Mouse (Mus musculus): ENCODE measurements around the gene Pank1. TPM values are rescaled to one million over a fixed set of nuclear protein-coding genes. Genes with fewer than 3 reads are reported as not detected.

Pank1 gene
- polyA plus RNA-seq, 1 experiment: 5.2 TPM

DNA sequence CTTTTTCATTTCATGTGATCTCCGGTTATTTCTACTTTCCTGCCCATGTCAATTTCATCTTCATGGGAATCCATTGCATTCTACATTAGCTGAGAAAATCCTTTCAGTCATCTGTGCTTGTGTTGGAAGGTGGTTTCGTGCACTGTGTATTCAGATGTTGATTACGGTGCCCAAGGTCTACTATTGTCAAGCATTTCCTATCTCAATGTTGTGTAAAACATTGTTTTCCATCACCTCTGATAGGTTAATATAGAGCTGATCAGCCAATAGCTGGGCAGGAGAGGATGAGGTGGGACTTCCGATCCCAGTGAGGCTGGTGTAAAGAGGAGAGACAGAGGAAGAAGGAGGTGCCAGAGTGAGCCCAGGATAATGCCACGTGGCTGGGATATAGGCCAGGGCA, 24.8 kb upstream of the Pank1 start:
- H3K4me1 ChIP-seq (ENCODE audit: control insufficient read depth, insufficient read depth, low read length): peaks cover 4% of the 10 kb centered on the region; the same call in 1 of the 2 replicates
- no peak overlapping the region for H3K4me3 ChIP-seq (ENCODE audit: insufficient read depth, low read length)
- TF ChIP-seq CTCF (IDR thresholded peaks at IDR 0.05; ENCODE audit: low read depth, low read length) (no peak), POLR2A (IDR thresholded peaks at IDR 0.05; ENCODE audit: borderline replicate concordance, low read depth, low read length) (no peak)
- no peak overlapping the region for H3K27ac ChIP-seq (ENCODE audit: insufficient read depth, low read depth, low read length)

DNA sequence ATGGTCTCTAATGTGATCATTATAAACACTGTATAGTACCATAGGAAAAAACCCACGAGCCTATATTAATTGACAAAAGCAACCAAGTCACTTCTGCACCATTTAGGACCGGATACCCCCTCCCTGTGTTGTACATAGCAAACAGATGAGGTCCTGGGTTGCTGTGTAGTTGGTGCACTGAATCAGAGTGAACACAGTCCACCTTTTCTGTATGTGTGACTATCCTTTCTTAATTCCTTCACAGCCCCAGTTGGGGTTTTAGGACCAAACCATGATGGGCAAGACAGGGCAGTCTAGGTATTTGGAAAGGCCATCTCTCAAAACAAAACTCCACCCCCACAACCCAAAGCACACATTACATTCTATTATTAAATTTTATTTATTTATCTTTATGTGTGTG, 22.5 kb upstream of the Pank1 start:
- TF ChIP-seq POLR2A (IDR thresholded peaks at IDR 0.05; ENCODE audit: borderline replicate concordance, low read depth, low read length) (no peak), CTCF (IDR thresholded peaks at IDR 0.05; ENCODE audit: low read depth, low read length) (no peak)
- peaks cover 4% of the 10 kb centered on the region; the same call in 1 of the 2 replicates for H3K4me1 ChIP-seq (ENCODE audit: control insufficient read depth, insufficient read depth, low read length)
- no peak overlapping the region for H3K27ac ChIP-seq (ENCODE audit: insufficient read depth, low read depth, low read length)
- H3K4me3 ChIP-seq (ENCODE audit: insufficient read depth, low read length): no peak overlapping the region

DNA sequence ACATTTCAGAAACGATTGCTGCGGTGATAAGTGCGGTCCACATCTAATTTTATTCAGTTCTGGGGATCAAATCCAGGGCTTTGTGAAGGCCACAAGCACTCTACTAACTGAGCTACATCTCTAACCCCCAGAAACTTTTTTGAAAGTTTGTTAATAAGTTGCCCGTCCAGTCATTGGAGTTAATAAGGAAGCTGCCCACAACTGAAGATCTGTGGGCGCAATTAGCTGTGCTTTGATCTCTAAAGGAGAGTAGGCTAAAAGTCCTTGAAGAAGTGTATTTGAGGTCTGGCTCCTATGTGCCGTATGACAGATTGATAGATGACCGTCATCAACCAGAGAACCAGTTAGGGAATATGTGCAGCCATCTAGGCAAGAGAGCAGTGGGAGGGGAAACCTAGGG, 22.0 kb upstream of the Pank1 start:
- no peak overlapping the region for H3K27ac ChIP-seq (ENCODE audit: insufficient read depth, low read depth, low read length)
- TF ChIP-seq POLR2A (IDR thresholded peaks at IDR 0.05; ENCODE audit: borderline replicate concordance, low read depth, low read length) (no peak), CTCF (IDR thresholded peaks at IDR 0.05; ENCODE audit: low read depth, low read length) (no peak)
- H3K4me3 ChIP-seq (ENCODE audit: insufficient read depth, low read length): no peak overlapping the region
- peaks cover 4% of the 10 kb centered on the region; the same call in 1 of the 2 replicates for H3K4me1 ChIP-seq (ENCODE audit: control insufficient read depth, insufficient read depth, low read length)

DNA sequence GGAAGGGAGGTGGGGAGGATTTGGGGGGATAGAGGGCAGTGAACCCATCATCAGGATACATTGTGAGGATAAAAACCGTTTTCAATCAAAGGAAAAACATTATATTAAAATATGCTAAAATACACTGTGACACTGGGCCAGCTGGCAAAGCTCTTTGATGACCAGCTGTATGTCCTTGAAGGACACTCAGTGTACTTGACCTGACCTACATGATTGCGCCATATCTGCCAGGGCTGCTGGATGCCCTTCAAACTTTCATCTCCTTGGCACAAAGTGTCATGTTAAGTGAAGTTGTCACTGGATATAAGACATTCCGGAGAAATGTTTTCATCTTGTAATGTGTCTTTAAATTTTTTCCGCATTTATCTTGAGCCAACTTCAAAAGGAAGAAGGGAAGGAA, 19.7 kb upstream of the Pank1 start:
- TF ChIP-seq CTCF (IDR thresholded peaks at IDR 0.05; ENCODE audit: low read depth, low read length) (no peak), POLR2A (IDR thresholded peaks at IDR 0.05; ENCODE audit: borderline replicate concordance, low read depth, low read length) (no peak)
- no peaks in the 10 kb centered on the region for H3K4me1 ChIP-seq (ENCODE audit: control insufficient read depth, insufficient read depth, low read length)
- H3K27ac ChIP-seq (ENCODE audit: insufficient read depth, low read depth, low read length): no peak overlapping the region
- no peak overlapping the region for H3K4me3 ChIP-seq (ENCODE audit: insufficient read depth, low read length)

DNA sequence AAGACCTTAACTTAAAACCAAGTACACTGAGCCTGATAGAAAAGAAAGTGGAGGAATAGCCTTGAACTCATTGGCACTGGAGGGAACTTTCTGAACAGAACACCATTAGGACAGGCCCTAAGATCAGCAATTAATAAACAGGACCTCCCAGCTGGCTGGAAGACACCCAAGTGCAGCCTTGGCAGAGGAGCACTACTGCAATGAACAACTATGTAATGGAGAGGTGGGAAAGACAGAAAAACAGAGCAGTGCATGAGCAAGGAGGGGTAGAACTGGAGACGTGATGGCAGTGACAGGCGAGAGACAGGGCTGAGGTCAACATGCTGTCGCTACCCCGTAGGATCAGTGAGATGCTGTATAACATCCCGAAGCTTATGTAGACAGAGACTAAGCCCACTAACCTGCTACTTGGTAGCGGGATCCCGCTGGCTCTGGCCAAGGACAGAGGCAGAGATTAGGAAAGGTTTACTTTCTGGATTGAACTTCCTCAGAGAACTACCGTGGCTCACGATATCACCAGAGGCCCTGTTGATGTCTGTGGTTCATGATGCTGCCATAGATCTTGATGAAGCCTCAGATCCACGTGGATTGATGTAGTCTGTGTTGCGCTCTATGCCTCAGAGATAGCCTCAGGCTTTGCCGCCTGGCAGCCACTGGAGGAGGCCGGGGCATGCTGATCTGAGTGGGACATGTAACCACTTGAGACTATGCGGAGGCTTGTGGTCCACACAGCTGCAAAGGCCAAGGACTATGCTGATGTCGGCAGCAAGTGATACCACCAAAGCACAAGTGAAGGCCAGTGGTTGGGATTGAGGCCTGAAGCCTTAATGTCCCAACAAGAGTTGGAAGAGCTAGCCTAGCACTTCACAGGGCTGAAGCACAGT, 18.1 kb upstream of the Pank1 start:
- TF ChIP-seq CTCF (IDR thresholded peaks at IDR 0.05; ENCODE audit: low read depth, low read length) (no peak), POLR2A (IDR thresholded peaks at IDR 0.05; ENCODE audit: borderline replicate concordance, low read depth, low read length) (no peak)
- no peak overlapping the region for H3K4me3 ChIP-seq (ENCODE audit: insufficient read depth, low read length)
- H3K4me1 ChIP-seq (ENCODE audit: control insufficient read depth, insufficient read depth, low read length): no peaks in the 10 kb centered on the region
- H3K27ac ChIP-seq (ENCODE audit: insufficient read depth, low read depth, low read length): no peak overlapping the region

DNA sequence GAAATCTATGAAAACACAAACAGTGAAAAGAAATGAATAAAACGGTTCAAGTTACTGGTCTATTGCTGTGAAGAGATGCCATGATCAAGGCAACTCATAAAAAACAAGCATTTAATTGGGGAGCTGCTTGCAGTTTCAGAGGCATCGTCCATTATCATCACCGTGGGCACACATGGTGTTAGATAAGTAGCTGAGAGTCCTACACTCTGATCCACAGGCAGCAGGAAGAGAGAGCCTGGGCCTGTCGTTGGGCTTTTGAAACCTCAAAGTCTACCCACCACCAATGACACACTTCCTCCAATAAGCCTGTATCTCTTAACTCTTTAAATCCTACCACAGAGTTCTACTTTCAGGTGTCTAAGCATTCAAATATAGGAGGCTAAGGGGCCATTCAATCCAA, 15.8 kb upstream of the Pank1 start:
- TF ChIP-seq CTCF (IDR thresholded peaks at IDR 0.05; ENCODE audit: low read depth, low read length) (no peak), POLR2A (IDR thresholded peaks at IDR 0.05; ENCODE audit: borderline replicate concordance, low read depth, low read length) (no peak)
- H3K4me1 ChIP-seq (ENCODE audit: control insufficient read depth, insufficient read depth, low read length): no peaks in the 10 kb centered on the region
- no peak overlapping the region for H3K27ac ChIP-seq (ENCODE audit: insufficient read depth, low read depth, low read length)
- no peak overlapping the region for H3K4me3 ChIP-seq (ENCODE audit: insufficient read depth, low read length)

DNA sequence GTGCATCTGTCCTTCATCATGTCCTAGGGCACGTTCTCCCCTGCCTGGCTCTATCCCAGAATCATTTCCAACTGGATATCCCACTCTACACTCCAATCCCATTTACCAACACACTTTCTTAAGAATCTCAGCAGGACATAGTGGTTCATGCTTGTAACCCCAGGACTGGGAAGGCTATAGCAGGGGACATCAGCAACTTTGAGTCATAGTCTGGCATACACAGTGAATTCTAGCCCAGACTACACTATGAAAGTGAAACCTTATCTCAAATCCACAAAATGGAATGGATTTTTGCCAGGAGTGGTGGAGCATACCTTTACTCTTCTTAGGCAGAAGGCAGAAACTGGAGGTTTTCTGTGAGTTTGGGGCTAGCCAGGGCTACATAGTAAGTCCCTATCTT, 12.3 kb upstream of the Pank1 start:
- no peak for TF ChIP-seq POLR2A (IDR thresholded peaks at IDR 0.05; ENCODE audit: borderline replicate concordance, low read depth, low read length)
- TF ChIP-seq CTCF (IDR thresholded peaks at IDR 0.05; ENCODE audit: low read depth, low read length): no peak
- Histone ChIP-seq H3K4me3 (ENCODE audit: insufficient read depth, low read length) (no peak overlapping the region), H3K27ac (ENCODE audit: insufficient read depth, low read depth, low read length) (no peak overlapping the region), H3K4me1 (ENCODE audit: control insufficient read depth, insufficient read depth, low read length) (no peaks in the 10 kb centered on the region)

DNA sequence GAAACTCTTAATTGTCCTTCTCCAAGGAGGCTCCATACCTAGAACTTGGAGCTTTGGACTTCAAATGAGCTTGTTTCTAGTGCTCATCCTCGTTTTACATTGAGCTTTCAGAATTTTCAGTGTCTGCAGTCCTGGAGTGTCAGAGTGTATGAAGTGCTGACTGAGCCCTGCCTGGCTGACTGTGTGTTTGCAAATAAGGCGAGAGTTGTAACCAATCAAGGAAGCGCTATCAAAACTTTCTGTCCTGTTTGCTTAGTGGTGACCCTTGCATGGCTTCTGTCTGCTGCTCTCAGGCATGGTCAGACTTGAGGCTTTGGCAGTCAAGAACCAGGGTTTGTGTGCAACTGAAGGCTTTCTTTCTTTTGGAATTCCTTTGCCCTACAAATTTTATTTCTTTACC, 11.7 kb upstream of the Pank1 start:
- Histone ChIP-seq H3K4me1 (ENCODE audit: control insufficient read depth, insufficient read depth, low read length) (no peaks in the 10 kb centered on the region), H3K27ac (ENCODE audit: insufficient read depth, low read depth, low read length) (no peak overlapping the region), H3K4me3 (ENCODE audit: insufficient read depth, low read length) (no peak overlapping the region)
- TF ChIP-seq POLR2A (IDR thresholded peaks at IDR 0.05; ENCODE audit: borderline replicate concordance, low read depth, low read length) (no peak), CTCF (IDR thresholded peaks at IDR 0.05; ENCODE audit: low read depth, low read length) (no peak)

DNA sequence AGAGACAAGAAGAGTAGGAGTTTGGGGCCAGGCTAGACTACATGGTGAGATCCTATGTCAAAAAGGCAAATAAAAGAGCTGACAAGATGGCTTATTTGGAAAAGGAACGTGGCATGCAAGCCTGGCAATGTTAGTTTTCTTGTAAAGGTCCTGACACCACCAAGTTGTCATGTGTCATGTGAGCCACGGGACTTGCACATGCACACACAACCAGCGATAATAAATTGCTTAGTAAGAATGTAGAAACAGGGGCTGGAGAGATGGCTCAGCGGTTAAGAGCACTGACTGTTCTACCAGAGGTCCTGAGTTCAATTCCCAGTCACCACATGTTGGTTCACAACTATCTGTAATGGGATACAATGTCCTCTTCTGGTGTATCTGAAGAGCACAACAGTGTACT, 7.1 kb upstream of the Pank1 start:
- TF ChIP-seq POLR2A (IDR thresholded peaks at IDR 0.05; ENCODE audit: borderline replicate concordance, low read depth, low read length): no peak
- no peak for TF ChIP-seq CTCF (IDR thresholded peaks at IDR 0.05; ENCODE audit: low read depth, low read length)
- H3K27ac ChIP-seq (ENCODE audit: insufficient read depth, low read depth, low read length): no peak overlapping the region
- no peak overlapping the region for H3K4me3 ChIP-seq (ENCODE audit: insufficient read depth, low read length)
- H3K4me1 ChIP-seq (ENCODE audit: control insufficient read depth, insufficient read depth, low read length): no peaks in the 10 kb centered on the region; the same call in 1 of the 2 replicates

DNA sequence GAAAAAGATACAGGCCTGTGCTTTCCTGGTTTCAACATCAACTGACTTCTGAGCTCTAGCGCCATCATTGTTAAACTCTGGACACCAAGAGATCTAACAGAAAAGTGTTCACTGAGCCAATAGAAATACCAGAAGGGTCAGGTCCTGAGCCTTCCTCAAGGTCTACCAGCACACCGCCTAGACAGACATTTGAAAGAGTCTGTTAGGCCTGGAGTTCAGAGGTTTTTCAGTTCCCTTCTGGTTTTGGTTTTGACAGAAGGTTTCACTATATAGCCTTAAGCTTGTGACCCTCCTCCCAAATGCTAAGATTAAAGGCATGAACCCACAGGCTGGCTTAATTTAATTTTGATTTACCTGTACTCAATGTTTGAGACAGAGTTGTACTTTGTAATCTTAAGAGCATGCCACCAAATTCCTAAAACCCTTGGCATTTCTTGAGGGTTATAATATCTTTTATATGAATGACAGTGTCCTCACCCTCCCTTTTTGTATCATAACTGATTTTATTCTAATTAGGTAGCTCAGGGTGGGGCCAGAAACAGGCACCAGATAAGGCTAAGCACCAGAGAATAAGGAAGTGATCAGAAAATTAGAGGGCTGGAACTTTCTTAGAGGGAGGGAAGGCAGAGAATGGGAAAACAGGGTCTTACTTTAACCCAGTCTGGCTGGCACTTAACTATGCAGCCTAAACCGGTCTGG, 4.4 kb upstream of the Pank1 start:
- H3K4me1 ChIP-seq (ENCODE audit: control insufficient read depth, insufficient read depth, low read length): peaks cover 6% of the 10 kb centered on the region
- no peak overlapping the region for H3K27ac ChIP-seq (ENCODE audit: insufficient read depth, low read depth, low read length)
- TF ChIP-seq CTCF (IDR thresholded peaks at IDR 0.05; ENCODE audit: low read depth, low read length): no peak
- TF ChIP-seq POLR2A (IDR thresholded peaks at IDR 0.05; ENCODE audit: borderline replicate concordance, low read depth, low read length): no peak
- H3K4me3 ChIP-seq (ENCODE audit: insufficient read depth, low read length): no peak overlapping the region
